Mouse (Mus musculus) lung, postnatal 0 days (tissue): ENCODE results near the gene Cmtm1. TPM values are rescaled to one million over a fixed set of nuclear protein-coding genes. Genes with fewer than 3 reads are reported as not detected.
A peak's percentile ranks its signal among the peaks of the same experiment; 100 is the strongest.
"Not testable (repeated sequence)": the region's sequence is repeated elsewhere in the genome, so short reads cannot be mapped to it uniquely, and the experiment has no call there.

ENCODE experiments used
- ATAC-seq: fragments of 200-750 bp; cut with Nextera tagmentation; 2 replicates; pipeline ENCODE4 v1.8.0; 2017; ENCODE audit warnings: moderate library complexity
- DNase-seq: peaks from one replicate; pipeline ENCODE4 v3.0.0-alpha.2; 2016; ENCODE audit warnings: low spot score
- H3K27ac ChIP-seq: fragments of 300-500 bp; sonication (generic); 2 replicates; pipeline ENCODE4 v1.5.1; 2014; ENCODE audit warnings: antibody characterized with exemption, mild to moderate bottlenecking, low read length, mixed read lengths
- H3K27me3 ChIP-seq: fragments of 300-500 bp; sonication (generic); replicated peaks from 2 replicates; pipeline ENCODE4 v1.6.1; 2014; ENCODE audit warnings: low read length, mixed read lengths; ENCODE audit not compliant: insufficient read depth
- H3K36me3 ChIP-seq: fragments of 300-500 bp; sonication (generic); 2 replicates; pipeline ENCODE4 v1.6.1; 2014; ENCODE audit warnings: low read length, mixed read lengths; ENCODE audit not compliant: insufficient read depth
- H3K4me1 ChIP-seq: fragments of 300-500 bp; sonication (generic); 2 replicates; pipeline ENCODE4 v1.6.1; 2014; ENCODE audit warnings: antibody characterized with exemption, low read depth, low read length, mixed read lengths; ENCODE audit not compliant: insufficient read depth
- H3K4me2 ChIP-seq: fragments of 300-500 bp; sonication (generic); replicated peaks from 2 replicates; pipeline ENCODE4 v1.6.1; 2014; ENCODE audit warnings: low read depth, mild to moderate bottlenecking, low read length, moderate library complexity, mixed read lengths
- H3K4me3 ChIP-seq: fragments of 300-500 bp; sonication (generic); 2 replicates; pipeline ENCODE4 v1.5.1; 2014; ENCODE audit warnings: low read depth, low read length
- H3K9ac ChIP-seq: fragments of 300-500 bp; sonication (generic); replicated peaks from 2 replicates; pipeline ENCODE4 v1.6.1; 2014; ENCODE audit warnings: low read depth, mild to moderate bottlenecking
- H3K9me3 ChIP-seq: fragments of 300-500 bp; sonication (generic); 2 replicates; pipeline ENCODE4 v1.6.1; 2016; ENCODE audit warnings: low read length, mixed read lengths
- CTCF ChIP-seq: IDR thresholded peaks from 2 replicates; pipeline ENCODE4 v1.5.1; 2016; ENCODE audit warnings: antibody characterized with exemption, mild to moderate bottlenecking
- EP300 ChIP-seq: IDR thresholded peaks from 2 replicates; pipeline ENCODE4 v1.6.1; 2016; ENCODE audit warnings: antibody characterized with exemption, mild to moderate bottlenecking, control low read depth
- WGBS: fragments of 180-500 bp; shearing (Covaris S2); extraction: QIAGEN DNeasy Blood & Tissue Kit; methylation state at CpG from one replicate; pipeline ENCODE4 v1.1.7; 2014; 5-methylcytosine and 5-hydroxymethylcytosine counted together
- polyA plus RNA-seq: library from polyadenylated mRNA; unstranded; fragments of >200 nt; fragmentation: Nextera tagmentation; extraction: Ambion mirVana; gene quantifications from 2 replicates; pipeline ENCODE4 v1.2.1, GENCODE M21; 2015

The Cmtm1 gene
- polyA plus RNA-seq, 1 experiment from 2014 or later, result not detected

GRCm38 (mm10) chr8:104333786-104334185 is 23.8 kb upstream of the Cmtm1 start:
- Histone ChIP-seq H3K9ac (no peak overlapping the region), H3K27ac (no peak overlapping the region), H3K36me3 (no peaks in the 10 kb centered on the region), H3K27me3 (no peaks in the 10 kb centered on the region), H3K4me2 (no peak overlapping the region), H3K9me3 (no peaks in the 10 kb centered on the region), H3K4me3 (no peak overlapping the region), H3K4me1 (no peaks in the 10 kb centered on the region)
- 46% methylated on average over 5 of the region's 5 CpGs for WGBS
- DNase-seq, result peak; percentile 17
- TF ChIP-seq EP300, result no peak
- no peak for TF ChIP-seq CTCF
- ATAC-seq, result peak; percentile 48; the same call in 1 of the 2 replicates

GRCm38 (mm10) chr8:104332665-104333631 is 23.0 kb upstream of the Cmtm1 start:
- H3K4me1 ChIP-seq, result no peaks in the 10 kb centered on the region
- ATAC-seq (no peak), DNase-seq (no peak)
- no peaks in the 10 kb centered on the region for H3K27me3 ChIP-seq
- H3K27ac ChIP-seq, result no peak overlapping the region
- no peak overlapping the region for H3K4me3 ChIP-seq
- no peak overlapping the region for H3K9ac ChIP-seq
- TF ChIP-seq EP300 (no peak), CTCF (peak; percentile 23)
- no peak overlapping the region for H3K4me2 ChIP-seq
- WGBS, result 68% methylated on average over 5 of the region's 5 CpGs
- no peaks in the 10 kb centered on the region for H3K36me3 ChIP-seq
- no peaks in the 10 kb centered on the region for H3K9me3 ChIP-seq

- not testable (repeated sequence) for H3K36me3 ChIP-seq, H3K4me2 ChIP-seq, H3K27ac ChIP-seq, H3K4me3 ChIP-seq, H3K9me3 ChIP-seq, H3K27me3 ChIP-seq, H3K4me1 ChIP-seq, ATAC-seq, DNase-seq, H3K9ac ChIP-seq
- 87% methylated on average over 12 of the region's 12 CpGs for WGBS
Measured at GRCm38 (mm10) chr8:104321930-104322329, 12.0 kb upstream of the Cmtm1 start, which contains the start of gene Cmtm2b. TSS of gene Cmtm2b (plus strand) at chr8:104322230.

- WGBS, result 77% methylated on average over 8 of the region's 11 CpGs
- H3K36me3 ChIP-seq, H3K4me2 ChIP-seq, H3K4me3 ChIP-seq, H3K4me1 ChIP-seq, H3K9me3 ChIP-seq, H3K9ac ChIP-seq, DNase-seq, H3K27ac ChIP-seq, H3K27me3 ChIP-seq, ATAC-seq: not testable (repeated sequence)
Measured at GRCm38 (mm10) chr8:104321267-104321666, 11.3 kb upstream of the Cmtm1 start, which contains the start of gene Gm11020. TSS of gene Gm11020 (plus strand) at chr8:104321567.

- Histone ChIP-seq H3K9ac (no peak overlapping the region), H3K27me3 (no peaks in the 10 kb centered on the region), H3K4me3 (no peak overlapping the region), H3K36me3 (no peaks in the 10 kb centered on the region), H3K4me1 (no peaks in the 10 kb centered on the region), H3K4me2 (no peak overlapping the region), H3K9me3 (no peaks in the 10 kb centered on the region), H3K27ac (no peak overlapping the region)
- peak; percentile 61 for TF ChIP-seq CTCF
- TF ChIP-seq EP300, result no peak
- ATAC-seq (peak; percentile 26; the same call in 1 of the 2 replicates), DNase-seq (peak; percentile 17)
- 60% methylated on average over 4 of the region's 4 CpGs for WGBS
Measured at GRCm38 (mm10) chr8:104313311-104313710, 3.4 kb upstream of the Cmtm1 start.

- 84% methylated on average over 3 of the region's 3 CpGs for WGBS
- H3K27ac ChIP-seq, H3K9ac ChIP-seq, H3K27me3 ChIP-seq, H3K9me3 ChIP-seq, H3K4me2 ChIP-seq, H3K4me1 ChIP-seq, H3K36me3 ChIP-seq, DNase-seq, H3K4me3 ChIP-seq, ATAC-seq: not testable (repeated sequence)
Measured at GRCm38 (mm10) chr8:104312023-104312422, 2.1 kb upstream of the Cmtm1 start.

- 41% methylated on average over 6 of the region's 6 CpGs for WGBS
- not testable (repeated sequence) for H3K4me1 ChIP-seq, H3K4me2 ChIP-seq, H3K27ac ChIP-seq, ATAC-seq, H3K27me3 ChIP-seq, H3K4me3 ChIP-seq, H3K9me3 ChIP-seq, H3K36me3 ChIP-seq, DNase-seq, H3K9ac ChIP-seq
Measured at GRCm38 (mm10) chr8:104308341-104308740, 1.6 kb downstream of the Cmtm1 start.
